Mouse (Mus musculus) embryo, embryonic 11 days (tissue): ENCODE measurements around the gene Mettl23.
"Not testable (repeated sequence)": the region's sequence is repeated elsewhere in the genome, so short reads cannot be mapped to it uniquely, and the experiment has no call there.

Experiments used
- DNase-seq: peaks from one replicate; pipeline ENCODE4 v3.0.0-alpha.2; 2015

Gene Mettl23

GRCm38 (mm10) chr11:116884061-116884460 lies 41.0 kb downstream of the Mettl23 start:
- no peak for DNase-seq

DNA sequence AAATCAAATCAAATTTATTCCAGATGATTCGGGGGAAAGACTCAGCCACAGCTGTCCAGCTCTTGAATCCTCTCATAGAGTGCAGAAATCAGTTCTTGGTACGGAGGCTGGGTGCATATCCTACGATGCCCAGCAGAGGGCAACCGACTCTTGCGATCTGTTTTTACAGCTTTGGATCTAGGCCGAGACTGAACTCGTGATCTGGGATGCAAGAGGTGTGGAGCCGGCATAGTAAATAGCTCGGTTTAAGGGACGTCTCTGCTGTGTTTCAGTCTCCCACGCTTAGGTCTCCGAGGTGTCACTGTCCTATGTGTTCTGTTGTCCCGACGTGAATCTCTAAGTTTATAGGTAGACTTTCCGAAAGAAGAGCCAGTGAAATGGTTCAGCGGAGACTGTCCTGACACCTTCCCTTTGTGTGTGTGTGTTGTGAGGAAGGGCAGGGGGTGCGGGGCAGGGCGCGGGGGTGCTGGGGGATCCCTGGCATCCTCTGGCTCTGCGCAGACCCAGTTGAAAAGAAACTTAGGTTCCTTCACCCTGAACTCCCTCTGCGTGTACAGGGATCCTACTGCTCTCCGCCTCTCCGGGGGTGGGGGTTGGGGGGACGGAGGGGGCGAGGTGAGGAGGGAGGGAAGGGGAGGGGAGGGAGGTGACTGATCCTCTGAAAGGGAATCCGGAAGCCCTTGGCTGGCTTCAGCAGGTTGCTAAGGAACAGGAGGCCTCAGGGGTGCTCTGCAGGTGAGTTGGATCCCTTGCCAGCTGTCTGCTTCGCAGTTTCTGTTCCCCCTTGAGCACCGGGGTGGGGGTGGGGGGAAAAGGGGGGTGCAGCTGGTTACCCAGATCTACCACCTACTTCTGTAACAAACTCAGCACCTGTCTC lies 42.4 kb downstream of the Mettl23 start:
- DNase-seq: peak; percentile 92

GRCm38 (mm10) chr11:116887136-116887535 lies 44.1 kb downstream of the Mettl23 start:
- no peak for DNase-seq

DNA sequence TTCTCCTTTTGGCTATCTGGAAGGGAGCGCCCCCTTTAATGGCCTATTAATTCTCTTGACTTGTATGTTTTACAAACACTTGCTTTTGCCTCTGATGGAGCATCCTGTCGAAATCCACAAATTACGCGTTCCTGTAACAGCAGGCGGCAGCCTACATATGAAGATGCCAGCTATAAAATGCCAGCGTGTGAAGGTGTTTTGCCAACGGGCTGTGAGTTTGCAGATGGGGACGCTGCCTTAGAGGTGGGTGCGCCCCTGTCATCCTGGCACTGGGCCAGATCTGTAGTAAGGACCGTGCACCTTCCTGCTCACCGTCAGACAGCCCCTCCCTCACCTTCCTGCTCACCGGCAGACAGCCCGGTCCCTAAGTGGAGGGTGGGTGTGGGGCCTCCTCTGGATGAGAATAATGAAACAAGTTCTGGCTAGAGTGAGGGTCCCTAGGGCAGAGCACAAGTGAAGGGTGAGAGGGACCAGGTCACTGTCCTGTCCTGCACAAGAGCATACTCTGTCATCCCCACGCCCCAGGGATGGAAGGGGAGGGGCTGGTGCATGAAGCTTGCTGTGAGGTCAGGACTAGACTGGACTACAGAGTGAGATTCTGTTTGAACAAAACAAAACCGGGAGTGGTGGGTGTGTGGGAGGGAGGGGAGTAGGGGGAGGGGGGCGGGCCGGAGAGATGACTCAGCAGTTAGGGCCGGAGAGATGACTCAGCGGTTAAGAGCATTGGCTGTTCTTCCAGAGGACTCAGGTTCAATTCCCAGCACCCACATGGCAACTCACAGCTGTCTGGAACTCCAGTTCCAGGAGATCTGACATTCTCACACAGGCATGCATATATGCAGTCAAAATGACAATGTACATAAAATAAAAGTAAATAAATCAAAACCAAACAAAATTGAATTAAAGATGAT lies 50.7 kb downstream of the Mettl23 start:
- no peak for DNase-seq

DNA sequence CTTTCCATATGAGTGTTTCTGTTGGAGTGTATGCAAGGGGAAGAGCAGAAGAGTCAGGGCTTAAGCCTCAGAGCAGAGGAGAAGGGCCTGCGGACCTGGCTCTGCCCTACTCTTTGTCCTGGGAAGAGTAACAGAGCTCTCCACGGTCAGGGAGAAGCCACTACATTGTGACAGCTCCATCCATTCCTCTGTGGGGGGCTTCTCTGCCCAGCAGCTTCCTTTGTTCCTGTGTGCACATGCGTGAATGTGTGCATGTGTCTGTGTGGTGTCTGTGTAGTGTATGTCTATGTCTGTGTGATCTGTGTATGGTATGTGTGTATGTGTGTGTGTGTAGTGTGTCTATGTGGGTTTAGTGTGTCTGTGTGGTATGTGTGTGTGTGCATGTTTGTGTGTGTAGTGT lies 52.3 kb downstream of the Mettl23 start:
- DNase-seq: no peak

- no peak for DNase-seq
Observed at GRCm38 (mm10) chr11:116899247-116899646, 56.2 kb downstream of the Mettl23 start.

DNA sequence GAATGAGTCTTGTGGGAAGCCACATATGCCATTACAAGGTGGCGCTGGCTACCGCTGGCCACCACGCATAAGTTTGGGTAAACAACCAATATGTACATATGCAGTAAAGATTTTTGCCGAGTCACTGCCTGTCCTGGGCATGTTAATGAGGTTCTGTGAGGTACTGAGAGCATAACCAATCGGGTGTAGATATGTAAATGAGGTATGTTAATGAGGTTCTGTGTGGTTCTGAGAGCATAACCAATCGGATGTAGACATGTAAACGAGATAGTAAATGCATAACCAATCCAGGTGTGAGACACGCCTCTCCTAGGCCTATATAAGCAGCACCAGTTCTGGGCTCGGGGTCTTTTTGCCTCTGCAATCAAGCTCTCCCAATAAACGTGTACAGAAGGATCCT lies 59.5 kb downstream of the Mettl23 start:
- not testable (repeated sequence) for DNase-seq
